Mouse (Mus musculus) embryo, embryonic 9.5 days (tissue): ENCODE results near the gene Rbfox2.
A peak's percentile ranks its signal among the peaks of the same experiment; 100 is the strongest.
"Not testable (repeated sequence)": the region's sequence is repeated elsewhere in the genome, so short reads cannot be mapped to it uniquely, and the experiment has no call there.

Source experiments
- DNase-seq: peaks from one replicate; pipeline ENCODE4 v3.0.0-alpha.2; 2017; ENCODE audit errors: extremely low spot score

Gene Rbfox2

GRCm38 (mm10) chr15:77306547-77307261, at the start of gene Rbfox2:
Gene Rbfox2, minus strand, starts transcription at chr15:77307004.
- DNase-seq, result peak; percentile 97

GRCm38 (mm10) chr15:77356248-77356810, 49.5 kb upstream of the Rbfox2 start:
- no peak for DNase-seq

- no peak for DNase-seq
These were observed 48.2 kb upstream of the Rbfox2 start for GRCm38 (mm10) chr15:77354848-77355551.

- DNase-seq, result no peak
These were observed 47.7 kb upstream of the Rbfox2 start for GRCm38 (mm10) chr15:77354496-77354847.

GRCm38 (mm10) chr15:77353764-77354163, 47.0 kb upstream of the Rbfox2 start:
- no peak for DNase-seq

- no peak for DNase-seq
These were observed 46.1 kb upstream of the Rbfox2 start for GRCm38 (mm10) chr15:77352863-77353262.

- no peak for DNase-seq
These were observed 43.3 kb upstream of the Rbfox2 start for GRCm38 (mm10) chr15:77350117-77350516.

- DNase-seq, result no peak
These were observed 41.3 kb upstream of the Rbfox2 start for GRCm38 (mm10) chr15:77348146-77348545.

GRCm38 (mm10) chr15:77344127-77345125, 37.6 kb upstream of the Rbfox2 start:
- no peak for DNase-seq

GRCm38 (mm10) chr15:77343527-77344091, 36.8 kb upstream of the Rbfox2 start:
- peak; percentile 89 for DNase-seq

GRCm38 (mm10) chr15:77342962-77343526, 36.2 kb upstream of the Rbfox2 start:
- no peak for DNase-seq

GRCm38 (mm10) chr15:77342005-77342404, 35.2 kb upstream of the Rbfox2 start:
- DNase-seq, result no peak

- DNase-seq, result no peak
These were observed 33.8 kb upstream of the Rbfox2 start for GRCm38 (mm10) chr15:77340581-77340980.

GRCm38 (mm10) chr15:77338924-77339429, 32.2 kb upstream of the Rbfox2 start:
- DNase-seq, result no peak

- no peak for DNase-seq
These were observed 31.6 kb upstream of the Rbfox2 start for GRCm38 (mm10) chr15:77338451-77338850.

- no peak for DNase-seq
These were observed 31.1 kb upstream of the Rbfox2 start for GRCm38 (mm10) chr15:77337926-77338325.

GRCm38 (mm10) chr15:77336968-77337341, 30.2 kb upstream of the Rbfox2 start:
- no peak for DNase-seq

- DNase-seq, result peak; percentile 91
These were observed 29.6 kb upstream of the Rbfox2 start for GRCm38 (mm10) chr15:77336287-77336967.

GRCm38 (mm10) chr15:77335185-77335584, 28.4 kb upstream of the Rbfox2 start:
- DNase-seq, result not testable (repeated sequence)

GRCm38 (mm10) chr15:77332272-77332991, 25.6 kb upstream of the Rbfox2 start:
- no peak for DNase-seq
